18 mouse cellular contexts compared by ENCODE assay signal in genomic region chr19:10347628-10348273, GRCm38 (mm10). TPM values are rescaled to one million over a fixed set of nuclear protein-coding genes. Genes with fewer than 3 reads are reported as not detected.
"Had no signal": no experiment of that assay in that cellular context is flagged by ENCODE, and none has a peak within 500 bp of the region (broad histone marks: within the 10 kb centered on the region; RNA-seq: fewer than 3 reads in every experiment).

No protein-coding gene starts in this region.

- H3K36me3 ChIP-seq: limb, embryonic 12.5 days; liver, embryonic 13.5 days; lung, embryonic 15.5 days; stomach, embryonic 15.5 days had no signal

- H3K9ac ChIP-seq: limb, embryonic 12.5 days; liver, embryonic 13.5 days; liver, postnatal 0 days; lung, embryonic 15.5 days; stomach, embryonic 15.5 days had no signal

- H3K27me3 ChIP-seq: liver, embryonic 13.5 days; lung, embryonic 15.5 days; stomach, embryonic 15.5 days had no signal

- ATAC-seq: liver, postnatal 0 days had no signal

- H3K4me3 ChIP-seq: limb, embryonic 12.5 days; liver, embryonic 13.5 days; lung, embryonic 15.5 days; megakaryocyte, embryonic 14.5 days; stomach, embryonic 15.5 days had no signal

- H3K4me2 ChIP-seq: limb, embryonic 12.5 days; liver, embryonic 13.5 days; lung, embryonic 15.5 days; stomach, embryonic 15.5 days had no signal

- H3K9me3 ChIP-seq: limb, embryonic 12.5 days; liver, embryonic 13.5 days; lung, embryonic 15.5 days; stomach, embryonic 15.5 days had no signal

- DNase-seq: kidney, adult 9 months; kidney, postnatal 36 days; layer of hippocampus, adult 9-11 months; layer of hippocampus, postnatal 36 days; liver; liver, embryonic 13.5 days; liver, postnatal 0 days; lung, postnatal 14 days; right cerebral cortex, postnatal 14 days; thymus, adult 2 months; thymus, postnatal 25 days had no signal

- H3K4me1 ChIP-seq: limb, embryonic 12.5 days; liver, embryonic 13.5 days; lung, embryonic 15.5 days; stomach, embryonic 15.5 days had no signal

- H3K27ac ChIP-seq: kidney, postnatal 0 days; limb, embryonic 12.5 days; liver, embryonic 13.5 days; lung, embryonic 15.5 days; macrophage; stomach, embryonic 15.5 days had no signal

RNA-seq across cellular contexts. Expression of gene Syt7, which starts 41.1 kb away (rescaled TPM):
- total RNA-seq: monocyte, adult 5-6 weeks had no signal
- polyA plus RNA-seq: macrophage had no signal

RNA-seq across cellular contexts. Expression of gene Dagla, which starts 43.1 kb away (rescaled TPM):
- total RNA-seq: monocyte, adult 5-6 weeks had no signal
